Mouse (Mus musculus) heart, postnatal 25 days (tissue): ENCODE data around the gene Fam213b. TPM values are rescaled to one million over a fixed set of nuclear protein-coding genes. Genes with fewer than 3 reads are reported as not detected.

Source experiments
- DNase-seq: peaks from one replicate; pipeline ENCODE4 v3.0.0; 2022; ENCODE audit warnings: low spot score
- intact Hi-C: fragments of 180-260 bp; cut with DNase I; formaldehyde crosslinking; loops from one replicate; pipeline ENCODE4 v1.15.1; 2025
- total RNA-seq, 2 experiments: library from RNA; stranded (reverse); gene quantifications; 2 replicates each; pipeline ENCODE4 v1.2.3; 2021

The Fam213b gene
- total RNA-seq, 2 experiments from 2014 or later = 74.4 to 76.2 TPM

DNA sequence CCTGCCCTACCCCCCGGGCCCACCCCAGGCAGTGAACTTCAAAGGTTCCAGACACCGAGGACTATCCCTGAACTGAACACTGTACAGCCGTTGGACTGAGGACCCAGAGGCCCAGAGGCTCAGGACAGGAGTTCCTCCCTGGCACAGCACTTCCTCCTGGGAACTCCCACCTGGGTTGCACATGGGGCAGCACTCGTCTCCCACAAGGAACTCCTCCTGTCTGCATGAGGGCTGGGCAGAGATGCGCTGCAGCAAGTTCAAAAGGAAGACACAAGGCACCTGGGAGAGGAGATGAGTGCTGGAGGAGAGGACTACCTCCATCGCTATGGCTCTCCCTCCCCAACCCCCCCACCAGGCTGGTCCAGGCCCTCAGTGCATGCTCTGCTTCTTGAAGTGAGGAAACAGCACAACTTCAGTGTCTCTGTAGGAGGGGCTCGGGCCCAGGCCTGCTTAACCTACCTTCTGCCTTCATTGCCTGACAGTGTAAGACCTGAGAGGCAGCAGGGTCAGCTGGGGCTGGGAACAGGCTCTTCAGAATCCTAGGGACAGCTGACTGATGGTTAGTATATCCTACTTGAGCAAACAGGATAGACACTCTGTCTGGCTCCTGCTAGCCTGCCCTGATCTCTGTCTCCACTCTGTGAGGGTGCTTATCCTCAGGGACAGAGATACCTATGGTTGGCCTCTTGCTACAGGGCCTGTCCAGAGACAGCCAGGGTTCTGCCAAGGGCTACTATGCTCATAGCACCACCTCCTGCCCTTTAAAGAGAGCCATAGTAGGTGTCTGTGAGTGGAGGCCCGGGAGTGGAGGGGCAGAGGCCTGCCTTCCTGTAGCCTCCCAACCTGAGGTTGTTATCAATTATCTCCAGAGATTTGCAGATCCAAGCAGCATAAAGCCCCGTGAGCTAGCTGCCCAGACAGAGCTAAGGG is 28.3 kb upstream of the Fam213b start:
- no peak for DNase-seq
- intact Hi-C loops = no loop called here

DNA sequence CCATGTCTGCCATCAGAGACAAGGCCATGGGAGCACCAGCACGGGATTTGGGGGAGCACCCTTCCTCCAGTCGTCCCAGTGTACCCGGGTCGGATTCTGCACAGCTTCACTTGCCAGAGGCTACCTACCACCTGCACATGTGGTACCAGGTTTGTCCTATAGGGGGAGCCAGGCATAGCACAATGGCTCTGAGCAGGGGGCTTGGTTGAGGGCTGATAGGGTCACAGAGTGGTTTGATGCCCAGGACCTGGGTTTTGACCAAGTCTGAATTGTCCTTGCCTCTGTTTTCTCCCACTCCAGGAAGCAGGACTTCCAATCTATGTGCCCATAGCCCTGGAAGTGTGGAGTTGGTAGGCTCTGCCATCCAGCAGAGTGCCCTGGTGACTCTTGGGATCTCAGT is 26.5 kb upstream of the Fam213b start:
- intact Hi-C loops = no loop called here
- no peak for DNase-seq

- no peak for DNase-seq
- intact Hi-C loops = no loop called here
Observed at GRCm38 (mm10) chr4:154922931-154923330, 24.0 kb upstream of the Fam213b start.

GRCm38 (mm10) chr4:154922291-154922690 is 23.4 kb upstream of the Fam213b start:
- intact Hi-C loops = no loop called here

DNA sequence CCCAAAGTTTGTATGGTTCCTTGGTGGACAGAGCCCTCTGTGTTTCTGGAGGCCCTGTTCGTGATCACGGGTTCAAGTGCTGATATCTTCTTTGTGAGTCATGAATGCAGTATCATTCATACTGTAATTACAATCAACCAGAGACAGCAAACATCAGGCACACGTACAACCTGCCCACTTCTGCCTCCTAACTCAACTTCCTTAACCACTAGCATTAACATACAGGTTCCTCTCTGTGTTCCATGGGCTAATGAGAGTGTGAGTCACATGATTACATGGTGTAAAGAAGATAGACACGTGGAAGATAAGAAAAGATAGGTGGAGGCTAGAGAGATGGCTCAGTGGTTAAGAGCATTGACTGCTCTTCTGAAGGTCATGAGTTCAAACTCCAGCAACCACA is 17.7 kb upstream of the Fam213b start:
- no peak for DNase-seq
- intact Hi-C loops = no loop called here

More at GRCm38 (mm10) chr4:154922291-154922690, 23.4 kb upstream of the Fam213b start:
- DNase-seq = no peak

- intact Hi-C loops = no loop called here
Observed at GRCm38 (mm10) chr4:154915286-154915685, 16.4 kb upstream of the Fam213b start.

DNA sequence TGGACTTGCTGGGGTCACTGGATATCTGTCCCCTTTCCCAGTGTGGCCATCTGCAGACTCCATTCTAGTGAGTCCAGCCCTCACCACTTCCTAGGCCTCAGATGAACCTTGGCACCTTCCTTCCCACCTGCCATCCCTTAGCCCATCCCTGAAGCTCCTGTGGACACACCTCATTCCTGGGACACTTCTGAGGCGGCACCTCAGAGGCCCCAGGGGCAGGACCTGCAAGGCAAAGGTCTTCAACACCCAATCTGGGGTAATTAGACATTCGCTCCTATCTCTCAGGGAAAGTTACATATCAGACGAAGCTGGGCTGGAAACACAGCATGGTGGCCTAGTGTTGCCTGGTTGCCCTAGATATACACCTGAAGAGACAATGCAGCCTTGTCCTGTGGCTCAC is 15.8 kb upstream of the Fam213b start:
- intact Hi-C loops = no loop called here
- DNase-seq = no peak

More at GRCm38 (mm10) chr4:154915286-154915685, 16.4 kb upstream of the Fam213b start:
- DNase-seq = no peak

DNA sequence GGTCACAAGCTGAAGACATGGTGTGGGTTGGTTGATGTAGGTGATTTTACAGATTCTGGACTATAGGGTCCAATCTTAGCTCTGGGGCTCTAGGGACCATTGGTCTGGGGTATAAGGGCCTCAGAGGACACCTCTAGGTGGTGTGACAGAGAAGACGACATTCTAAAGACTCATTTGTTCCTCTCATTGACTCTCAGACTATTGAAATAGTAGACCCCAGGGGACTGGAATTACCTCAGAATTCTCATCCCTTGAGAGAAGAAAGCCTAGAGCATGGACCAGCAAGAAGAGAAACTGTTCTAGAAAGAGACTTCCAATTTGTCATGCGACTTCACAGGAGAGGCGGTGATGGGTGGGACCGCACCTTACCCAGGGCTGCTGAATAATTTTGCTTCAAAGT is 15.3 kb upstream of the Fam213b start:
- intact Hi-C loops = no loop called here
- no peak for DNase-seq

DNA sequence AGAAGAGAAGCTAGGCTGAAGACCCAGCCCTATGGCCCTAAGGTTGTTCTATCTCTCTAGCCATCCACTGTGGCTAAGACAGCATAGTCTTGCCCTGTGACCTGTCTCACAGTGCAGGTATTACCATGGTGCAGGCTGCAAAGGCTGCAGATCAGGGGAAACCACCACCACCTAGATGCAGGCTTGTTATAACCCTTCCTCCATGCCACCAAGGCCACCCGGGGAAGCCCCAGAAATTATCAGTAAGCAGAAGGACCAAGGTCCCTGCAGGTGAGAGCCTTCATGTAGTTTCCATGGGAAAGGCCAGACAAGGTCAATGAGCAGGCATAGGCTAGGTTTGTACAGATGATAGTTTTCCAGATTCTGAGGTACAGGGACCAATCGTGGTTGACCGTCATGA is 14.9 kb upstream of the Fam213b start:
- DNase-seq = no peak
- intact Hi-C loops = no loop called here

DNA sequence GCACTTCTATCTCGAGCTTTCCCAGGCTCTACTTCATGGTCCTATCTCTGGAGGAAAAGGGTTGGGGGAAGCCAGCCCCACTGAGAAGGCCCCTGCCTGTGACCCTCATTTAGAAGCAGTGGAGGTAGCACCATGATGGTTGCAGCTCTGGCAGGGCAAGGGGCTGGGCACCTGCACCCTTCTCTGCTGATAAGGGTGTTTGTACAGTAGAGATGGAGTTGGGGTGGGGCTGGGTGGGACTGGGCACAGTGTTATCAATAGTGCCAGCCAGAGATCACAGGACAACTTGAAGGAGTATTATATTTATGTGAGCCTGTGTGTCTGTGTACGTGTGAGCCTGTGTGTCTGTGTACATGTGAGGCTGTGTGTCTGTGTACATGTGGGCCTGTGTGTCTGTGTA is 12.7 kb upstream of the Fam213b start:
- no peak for DNase-seq
- intact Hi-C loops = no loop called here

DNA sequence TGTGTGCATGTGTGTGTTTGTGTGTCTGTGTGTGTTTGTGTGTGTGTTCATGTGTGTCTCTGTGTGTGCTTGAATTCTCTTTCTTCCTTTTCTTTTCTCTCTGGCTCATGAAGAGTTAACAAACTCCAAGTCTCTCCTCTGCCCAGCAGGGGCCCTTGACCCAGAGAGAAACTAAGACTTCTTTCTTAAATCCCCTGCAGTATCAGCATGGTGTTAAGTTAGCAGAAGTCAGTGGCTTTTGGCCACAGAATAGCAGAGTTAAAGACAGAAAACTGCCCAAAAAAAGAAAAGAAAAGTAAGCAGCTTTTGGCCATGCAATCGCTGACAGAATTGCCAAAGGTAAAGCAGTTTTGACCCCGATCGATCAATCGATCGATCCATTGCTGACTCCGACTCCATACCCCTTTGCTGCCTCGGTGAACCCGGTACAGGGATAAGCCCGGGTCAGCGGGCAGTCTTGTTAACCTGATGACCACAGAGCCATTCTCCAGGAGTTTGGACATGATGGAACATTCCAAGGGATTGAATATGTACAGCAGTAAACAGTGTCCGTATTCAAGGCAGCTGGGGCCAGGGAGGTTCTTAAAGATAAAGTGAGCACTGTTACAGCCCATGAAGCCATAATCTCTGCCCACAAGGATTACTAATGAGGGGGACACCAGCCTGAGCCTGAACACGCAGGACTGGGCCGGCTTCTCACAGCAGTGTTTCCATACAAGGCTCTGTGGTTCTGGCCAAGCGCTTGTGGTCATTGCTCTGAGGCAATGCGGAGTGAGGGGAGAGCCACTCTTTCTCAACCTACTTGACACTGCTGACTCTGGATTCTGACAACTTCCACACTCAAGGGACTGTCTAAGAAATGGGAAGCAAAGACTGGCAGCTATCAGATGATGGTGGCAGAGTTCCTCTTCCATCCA is 11.9 kb upstream of the Fam213b start:
- DNase-seq = no peak
- intact Hi-C loops = no loop called here

DNA sequence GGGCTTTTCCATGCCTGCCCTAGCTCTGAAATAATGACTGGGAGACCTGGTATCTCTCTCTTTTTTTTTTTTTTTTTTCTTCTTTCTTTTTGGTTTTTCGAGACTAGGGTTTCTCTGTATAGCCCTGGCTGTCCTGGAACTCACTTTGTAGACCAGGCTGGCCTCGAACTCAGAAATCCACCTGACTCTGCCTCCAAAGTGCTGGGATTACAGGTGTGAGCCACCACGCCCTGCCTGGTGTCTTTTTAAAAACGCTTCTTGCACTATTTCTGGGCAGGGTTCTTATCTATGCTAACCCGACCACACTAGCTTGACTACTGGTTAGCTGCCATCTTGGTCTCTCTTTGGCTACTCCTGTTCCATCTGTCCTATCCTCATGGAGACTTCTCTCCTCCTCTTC is 9.6 kb upstream of the Fam213b start:
- DNase-seq = no peak
- intact Hi-C loops = no loop called here

GRCm38 (mm10) chr4:154907833-154908232 is 8.9 kb upstream of the Fam213b start:
- no peak for DNase-seq
- intact Hi-C loops = no loop called here

GRCm38 (mm10) chr4:154904185-154905071 is 5.5 kb upstream of the Fam213b start:
- DNase-seq = peak; percentile 50
- intact Hi-C loops = loop anchor here (1.0 kb wide), 1 partner anchor 26 kb away; no protein-coding TSS in a partner anchor

DNA sequence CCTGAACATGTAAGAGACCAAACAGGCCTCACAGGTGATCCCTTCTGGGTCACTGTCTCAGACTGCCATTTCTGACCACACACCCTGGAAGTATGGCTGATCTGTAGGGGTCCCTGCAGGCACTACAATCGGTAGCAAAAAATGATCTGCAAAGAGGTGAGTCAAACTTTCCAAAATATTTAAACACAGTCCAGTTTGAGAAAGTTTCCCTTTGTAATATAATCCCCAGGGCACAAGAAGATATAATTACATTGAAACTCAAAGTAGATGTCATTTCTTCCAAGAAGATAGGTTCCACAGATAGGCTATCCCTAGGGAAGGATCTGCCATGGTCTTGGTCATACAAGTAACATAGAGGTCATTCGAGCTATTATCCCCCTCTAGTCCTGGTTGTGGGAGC is 3.4 kb upstream of the Fam213b start:
- DNase-seq = no peak
- intact Hi-C loops = no loop called here

DNA sequence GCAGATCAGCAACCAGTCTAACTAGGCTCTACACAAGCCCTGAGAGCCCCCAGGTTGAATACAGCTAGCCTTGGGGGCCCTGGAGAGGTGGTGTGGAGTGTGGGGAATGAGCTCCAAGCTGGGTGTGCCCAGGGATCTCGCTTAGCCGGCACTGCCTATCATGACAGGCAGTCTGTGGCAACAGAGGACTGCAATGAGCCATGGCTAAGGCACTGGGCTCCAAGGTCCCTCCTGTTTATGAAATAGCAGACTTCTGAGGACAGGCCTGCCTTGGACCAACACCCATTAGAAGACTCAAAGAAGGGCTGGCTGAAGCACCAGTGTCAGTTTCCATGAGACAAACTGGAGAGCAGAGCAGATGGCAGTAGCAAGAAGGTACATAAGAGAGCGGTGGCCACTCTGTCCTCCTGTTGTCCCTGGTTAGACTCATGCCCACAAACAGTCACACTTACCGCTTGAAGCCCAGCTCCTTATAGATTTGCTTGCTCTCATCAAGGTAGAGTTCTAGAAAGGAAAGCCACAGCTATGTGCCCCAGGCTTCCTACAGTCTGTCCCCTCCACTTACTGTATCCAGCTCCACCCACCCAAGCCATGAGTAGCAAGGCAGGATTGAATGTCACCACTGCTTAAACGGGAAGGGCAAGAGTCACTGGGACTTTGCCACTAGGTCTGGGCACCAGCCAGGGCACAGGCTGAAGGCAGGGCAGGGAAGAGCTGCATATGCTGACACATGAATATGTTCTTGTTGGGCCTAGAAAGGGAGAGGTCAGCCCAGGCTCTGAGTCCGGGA is 1.1 kb downstream of the Fam213b start:
- intact Hi-C loops = no loop called here
- no peak for DNase-seq

DNA sequence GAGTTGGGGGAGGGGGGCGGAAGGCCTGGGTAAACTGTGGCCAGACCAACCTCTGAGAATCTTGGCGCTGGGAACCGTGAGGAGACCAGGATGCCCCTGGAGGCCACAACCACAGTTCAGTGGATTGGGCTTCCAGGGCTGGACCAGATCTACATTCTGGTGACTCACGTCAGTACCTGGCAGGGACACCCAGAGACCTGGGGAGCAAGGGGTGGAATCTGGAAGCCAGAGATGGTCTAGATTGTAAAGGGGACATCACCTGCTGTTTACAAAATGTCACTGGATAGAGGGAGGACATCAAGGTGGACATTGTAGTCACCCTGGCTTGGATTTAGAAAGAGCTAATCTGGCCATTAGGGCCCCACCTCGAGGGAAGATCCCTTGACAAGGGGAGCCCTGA is 3.4 kb downstream of the Fam213b start:
- intact Hi-C loops = no loop called here
- DNase-seq = no peak

DNA sequence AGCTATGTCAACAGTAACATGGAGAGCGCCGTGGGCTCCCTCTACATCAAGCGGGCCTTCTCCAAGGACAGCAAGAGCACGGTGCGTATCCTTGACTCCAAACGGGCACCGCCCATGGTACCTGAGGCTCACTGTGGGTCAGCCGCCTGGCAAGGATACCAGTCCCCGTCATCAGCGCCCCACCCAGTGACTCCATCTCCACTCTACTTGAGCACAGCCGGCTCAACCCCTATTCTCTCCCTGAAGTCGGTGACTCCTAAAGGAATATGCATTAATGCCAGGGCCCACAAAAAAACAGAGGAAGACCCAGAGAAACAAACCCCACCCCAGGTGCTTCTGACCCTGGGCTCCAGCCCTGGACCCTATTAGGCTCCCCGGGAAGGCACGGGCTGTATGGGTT is 8.0 kb downstream of the Fam213b start:
- intact Hi-C loops = no loop called here
- no peak for DNase-seq
